Mouse (Mus musculus) 3T3-L1 (cell line): ENCODE data around the gene L2hgdh.

Experiments
- DNase-seq: peaks from one replicate; pipeline ENCODE4 v3.0.0-alpha.2; 2015; ENCODE audit warnings: low read depth, low spot score

Gene L2hgdh

DNA sequence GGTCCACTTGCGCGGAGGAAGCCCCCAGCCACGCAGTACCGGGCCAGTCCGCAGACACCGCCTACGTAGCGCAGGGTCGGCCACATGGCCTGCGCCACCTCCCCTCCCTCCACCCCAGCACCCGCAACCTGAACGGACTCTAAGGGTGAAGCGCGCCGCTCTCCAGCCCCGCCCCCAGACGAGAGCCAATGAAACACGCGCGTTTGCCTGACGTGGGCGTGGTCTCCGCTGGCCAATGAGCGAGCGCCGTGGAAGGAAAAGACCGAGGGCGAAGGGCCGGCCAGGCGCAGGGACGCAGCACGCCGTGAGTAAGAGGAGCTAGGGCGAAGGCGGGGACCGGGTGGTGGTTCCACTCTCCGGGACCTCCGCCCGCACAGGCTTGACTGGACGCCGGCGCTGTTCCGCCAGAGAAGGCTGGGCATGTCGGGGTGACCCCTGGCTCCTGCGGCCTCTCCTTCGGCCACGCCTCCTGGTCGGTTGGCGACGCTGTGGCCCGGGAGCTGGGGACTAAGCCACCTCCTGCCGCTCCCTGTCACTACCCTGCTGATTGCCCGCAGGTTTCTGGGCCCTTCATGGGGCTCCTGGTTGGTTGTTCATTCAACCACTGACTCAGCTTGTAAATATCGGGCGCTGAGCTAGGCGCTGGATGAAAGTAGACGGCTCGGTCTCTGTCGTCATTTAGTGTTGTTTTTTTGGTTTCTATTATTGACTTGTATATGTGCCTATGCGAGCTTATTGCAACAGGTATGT lies at the start of gene L2hgdh, which contains the start of gene Atp5s:
Gene L2hgdh, minus strand, starts transcription at position 163 of the 750 bp plus-strand sequence.
Gene Atp5s, plus strand, starts transcription at position 240 of the 750 bp plus-strand sequence.
- DNase-seq = peak; percentile 96

DNA sequence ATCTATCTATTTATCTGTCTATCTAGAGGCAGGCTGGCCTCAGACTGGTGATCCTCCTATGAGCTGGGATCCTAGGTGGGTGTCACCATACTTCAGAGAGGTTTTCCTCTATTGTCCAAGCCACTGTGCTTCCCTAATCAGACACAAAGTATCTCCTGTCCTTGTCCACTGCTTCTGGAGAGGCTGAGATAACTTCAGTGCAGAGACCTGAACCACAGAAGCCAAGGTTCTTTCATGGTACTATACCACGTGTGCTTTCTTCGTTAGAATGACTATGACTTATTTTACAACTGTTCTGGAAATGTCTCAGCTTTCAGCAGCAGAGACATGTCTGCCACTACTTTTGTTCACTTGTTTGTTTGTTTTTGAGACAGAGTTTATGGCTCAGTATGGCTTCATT lies 44.2 kb upstream of the L2hgdh start:
- DNase-seq = no peak

DNA sequence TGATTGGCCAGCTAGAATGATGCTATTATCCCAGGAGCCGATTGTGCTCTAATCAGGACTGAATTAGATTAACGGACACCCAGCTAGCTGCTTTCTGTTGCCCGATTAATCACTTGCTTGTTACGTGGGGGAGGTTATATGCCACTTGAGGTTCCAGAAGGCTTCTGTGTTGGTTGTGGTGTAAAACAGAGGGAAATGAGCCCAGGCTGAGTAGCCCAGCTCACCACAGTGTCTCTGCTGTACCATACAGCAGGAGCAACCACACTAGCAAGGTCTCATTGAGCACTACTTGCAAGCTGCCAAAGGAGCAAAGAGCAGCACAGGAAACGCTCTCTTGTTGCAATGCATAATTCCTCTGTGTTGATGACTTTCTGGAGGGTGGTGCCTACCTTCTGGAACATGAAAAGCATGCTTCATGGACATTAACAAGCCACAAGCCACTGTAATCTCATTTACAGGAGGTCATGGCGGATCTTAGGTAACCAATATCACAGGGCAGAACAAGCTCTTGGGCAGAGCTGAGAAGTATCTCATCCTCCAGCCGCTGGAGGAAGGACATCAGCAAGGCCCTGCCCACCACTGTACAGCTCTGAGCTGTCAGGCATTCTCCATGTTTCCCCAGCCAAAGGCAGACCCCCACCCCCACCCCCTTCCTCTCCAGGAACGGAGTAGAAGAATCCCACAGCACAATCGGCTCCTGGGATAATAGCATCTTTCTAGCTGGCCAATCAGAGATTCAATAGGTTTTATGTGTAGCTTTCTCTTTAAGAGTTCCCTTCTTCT lies 43.0 kb upstream of the L2hgdh start:
- no peak for DNase-seq

DNA sequence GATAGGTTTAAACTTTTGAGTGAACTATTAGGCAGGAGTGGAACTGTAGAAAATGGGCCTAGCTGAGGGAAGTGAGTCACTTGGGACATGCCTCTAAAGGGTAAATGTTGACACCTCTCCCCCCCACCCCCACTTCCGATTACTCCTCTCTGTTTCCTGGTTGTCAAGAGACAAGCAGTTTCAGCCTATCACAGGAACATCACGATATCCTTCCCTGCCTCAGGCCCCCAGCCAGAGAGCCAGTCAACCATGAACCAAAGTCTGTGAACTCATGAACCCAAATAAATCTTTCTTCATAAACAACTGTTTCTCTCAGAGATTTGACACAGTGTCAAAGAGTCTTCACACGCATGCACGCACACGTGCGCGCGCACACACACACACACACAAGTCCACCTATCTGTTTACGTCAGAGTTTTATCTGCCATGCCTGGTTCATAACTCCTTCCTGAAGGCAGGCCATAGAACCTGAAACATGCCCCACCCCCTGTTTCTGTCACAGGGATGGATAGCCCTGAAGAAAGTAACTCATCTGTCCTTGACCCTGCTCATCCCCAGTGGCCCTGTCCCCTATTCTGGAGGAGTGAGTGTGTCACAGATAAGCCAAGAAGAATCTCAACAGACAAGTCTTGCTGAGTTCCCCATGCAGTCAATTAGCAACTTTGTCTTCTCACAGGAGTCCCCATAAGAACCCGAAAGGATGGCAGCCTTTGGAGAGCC lies 41.7 kb upstream of the L2hgdh start:
- no peak for DNase-seq

DNA sequence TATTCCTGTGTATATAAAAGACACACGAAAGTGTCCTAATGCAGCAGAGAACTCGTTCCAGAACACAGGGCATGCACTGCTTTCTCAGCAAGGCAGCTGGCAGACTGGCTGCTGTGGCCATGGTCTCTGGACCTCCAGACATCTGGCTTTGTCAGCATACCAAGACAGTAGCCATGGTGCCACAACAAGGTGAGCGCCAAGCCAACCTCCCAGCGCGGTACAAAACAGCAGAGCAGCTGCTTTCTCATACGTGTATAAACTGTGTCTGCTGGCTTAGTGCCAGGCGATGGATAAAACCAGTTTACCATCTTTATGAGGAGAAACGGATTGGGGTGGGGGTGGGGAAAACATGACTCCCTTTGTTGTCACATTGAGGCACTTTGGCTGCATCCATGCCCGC lies 40.9 kb upstream of the L2hgdh start:
- no peak for DNase-seq

DNA sequence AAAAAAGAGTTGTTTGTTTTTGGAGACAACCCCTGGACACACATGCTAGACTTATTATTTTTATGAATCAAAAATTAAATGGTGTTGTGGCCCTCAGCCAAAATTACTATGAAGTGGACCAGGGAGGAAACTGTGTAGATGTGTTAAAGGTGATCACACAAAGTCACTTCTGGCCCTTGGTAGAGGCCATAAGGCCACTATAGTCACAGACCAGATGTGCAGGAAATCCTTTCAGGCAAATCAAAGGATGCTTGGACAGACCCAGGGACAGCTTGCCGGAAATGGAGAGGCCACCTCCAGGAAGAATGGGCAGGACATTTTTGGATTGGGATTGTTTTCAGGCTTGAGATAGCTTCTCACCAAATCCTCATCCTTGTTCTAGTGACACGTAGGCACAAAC lies 36.9 kb upstream of the L2hgdh start:
- no peak for DNase-seq

DNA sequence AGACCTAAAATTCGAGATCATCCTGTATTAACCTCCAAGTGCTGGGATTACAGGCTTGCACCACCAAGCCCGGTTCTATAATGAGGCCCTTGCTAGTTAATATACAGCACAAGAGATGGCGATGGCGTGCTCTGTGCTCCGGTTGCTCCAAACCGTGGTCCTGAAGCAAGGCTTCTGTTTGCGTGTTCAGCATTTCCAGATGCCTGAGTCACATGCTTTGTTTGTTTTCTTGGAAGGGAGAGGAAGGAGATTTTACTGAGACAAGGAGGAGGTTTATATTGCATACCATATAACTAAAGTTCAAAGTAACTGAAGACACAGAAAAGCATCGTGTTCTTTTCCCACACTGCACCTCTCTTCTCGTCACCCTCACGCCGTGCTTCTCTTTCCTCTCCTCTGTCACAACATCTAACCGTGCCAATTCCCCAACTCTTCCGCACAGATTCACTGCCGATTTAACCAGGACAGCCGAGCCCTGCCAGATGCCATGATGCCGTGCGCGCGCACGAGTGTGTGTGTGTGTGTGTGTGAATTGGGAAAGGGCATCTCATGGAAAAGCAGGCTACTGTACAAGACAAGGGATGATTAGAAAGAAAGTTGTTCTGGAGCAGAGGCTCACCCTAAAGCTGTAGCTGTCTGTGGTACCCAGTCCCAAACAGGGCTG lies 36.2 kb upstream of the L2hgdh start:
- DNase-seq = no peak

DNA sequence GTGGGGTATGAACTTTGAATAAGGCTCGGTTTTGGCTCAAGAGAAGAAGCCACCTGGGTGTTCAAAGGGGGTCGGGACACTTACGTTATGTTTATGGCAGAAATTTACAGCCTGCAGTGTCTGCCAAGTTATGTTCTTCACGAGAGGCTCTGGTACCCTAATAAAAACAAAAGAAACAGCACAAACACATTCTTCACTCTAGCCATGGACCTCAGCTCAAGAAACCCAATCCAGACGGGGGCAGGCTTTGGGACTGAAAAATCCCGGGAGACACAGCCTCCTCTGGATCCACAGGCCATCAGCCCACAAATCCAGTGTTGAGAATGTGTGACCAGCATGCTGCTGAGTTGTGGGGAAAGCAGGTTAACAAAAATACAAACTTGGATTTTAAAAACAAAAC lies 35.3 kb upstream of the L2hgdh start:
- no peak for DNase-seq

DNA sequence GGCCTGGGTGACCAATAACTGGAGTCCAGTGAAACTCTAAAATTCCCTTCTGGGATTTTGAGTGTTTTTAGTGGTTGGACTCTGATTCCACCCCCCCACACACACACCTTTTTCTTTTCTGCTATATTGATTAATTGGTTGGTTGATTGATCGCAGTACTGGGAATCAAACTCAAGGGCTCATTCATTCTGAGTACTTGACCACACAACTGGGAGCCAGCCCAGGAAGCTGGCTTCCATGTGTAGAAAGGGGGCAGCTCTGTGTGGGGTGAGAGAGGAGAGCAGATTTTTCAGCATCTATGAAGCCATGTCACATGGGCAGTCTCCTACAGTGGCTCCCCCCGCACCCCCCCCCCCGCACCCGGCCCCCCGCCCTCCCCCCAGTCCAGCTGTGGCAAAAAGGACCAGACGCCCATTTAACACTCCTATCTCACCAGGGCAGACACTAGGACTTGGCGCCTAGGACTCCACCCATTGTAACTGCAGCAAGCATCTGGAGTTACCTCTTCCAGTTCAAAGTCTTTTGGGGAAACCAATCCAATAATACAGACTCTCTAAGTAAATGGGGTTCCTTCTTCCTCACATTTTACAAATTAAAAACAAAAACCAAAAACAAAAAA lies 34.7 kb upstream of the L2hgdh start:
- no peak for DNase-seq

DNA sequence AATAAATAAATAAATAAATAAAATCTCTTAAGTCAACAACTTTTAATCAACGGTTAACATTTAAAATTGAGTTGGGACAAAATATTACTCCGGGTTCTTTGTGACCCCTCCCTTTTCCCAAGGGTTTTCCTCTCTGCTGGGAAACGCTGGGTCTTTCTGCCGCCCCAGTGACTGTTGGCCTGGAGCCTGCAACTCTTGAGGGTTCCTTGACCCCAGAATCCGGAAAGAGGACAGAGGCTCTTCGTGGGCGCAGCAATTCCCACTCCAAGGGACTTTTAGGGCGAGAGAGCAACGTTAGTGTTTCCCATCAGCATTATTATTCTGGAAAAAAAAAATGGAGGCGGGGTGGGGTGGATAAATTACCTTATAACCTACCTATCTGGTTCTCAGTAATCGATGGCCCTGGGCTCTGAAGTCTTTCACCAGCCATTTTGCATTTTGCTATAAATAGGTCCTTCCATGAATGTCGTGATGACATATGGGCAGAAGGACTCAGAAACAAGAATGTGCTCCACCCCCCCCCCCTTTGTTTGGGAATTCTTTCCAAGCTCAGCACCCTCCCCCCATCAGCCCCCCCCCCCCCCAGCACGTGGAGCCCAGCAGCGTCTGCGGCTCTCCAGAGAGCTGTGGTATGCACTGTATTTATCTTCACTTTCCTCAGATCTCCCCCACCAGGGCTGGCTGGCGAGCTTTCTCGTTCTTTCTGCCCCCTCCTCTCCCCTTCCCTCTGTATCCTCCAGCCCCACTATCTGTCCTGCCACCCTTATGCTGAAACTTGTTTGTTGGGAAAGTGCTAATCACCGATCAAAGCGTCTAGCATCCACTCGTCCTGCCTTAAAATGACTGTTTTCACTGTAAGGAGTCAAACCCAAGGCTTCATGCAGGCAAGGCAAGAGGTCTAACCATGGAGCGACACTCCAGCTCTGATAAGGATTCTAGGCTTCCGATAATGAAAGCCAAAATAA lies 33.8 kb upstream of the L2hgdh start:
- DNase-seq = no peak

DNA sequence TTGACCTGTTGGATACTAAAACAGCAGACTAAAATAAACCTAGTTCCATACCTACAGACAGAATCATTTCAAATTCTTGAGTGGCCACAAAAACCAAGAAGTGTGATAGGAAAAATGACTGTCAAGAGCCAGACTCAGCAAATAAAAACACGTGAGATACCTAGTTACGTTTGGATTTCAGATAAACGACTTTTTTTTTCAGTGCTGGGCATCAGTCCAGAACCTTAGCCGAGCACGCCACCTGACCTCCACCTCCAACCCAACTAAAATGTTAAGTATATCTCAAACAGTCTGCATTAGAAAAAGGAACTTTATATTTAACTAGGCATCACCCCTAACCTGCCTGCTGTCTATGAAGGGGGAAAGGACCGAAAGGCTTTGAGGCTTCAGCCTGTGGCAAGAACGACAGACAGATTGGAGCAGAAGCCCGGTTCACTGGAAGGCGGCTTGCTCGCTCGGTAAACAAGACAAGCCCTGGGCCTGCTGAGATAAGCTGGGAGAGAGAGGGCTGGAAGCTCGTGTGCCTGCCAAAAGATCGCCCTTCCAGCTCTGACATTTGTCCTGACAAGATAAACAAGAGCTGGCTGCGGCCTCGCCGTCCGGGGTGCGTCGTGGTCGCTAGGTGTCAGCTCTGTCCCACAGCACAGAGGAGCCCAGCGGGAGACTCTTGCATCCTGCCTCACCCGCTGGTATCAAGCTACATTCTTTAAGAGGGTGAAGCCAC lies 32.9 kb upstream of the L2hgdh start:
- DNase-seq = peak; percentile 76

DNA sequence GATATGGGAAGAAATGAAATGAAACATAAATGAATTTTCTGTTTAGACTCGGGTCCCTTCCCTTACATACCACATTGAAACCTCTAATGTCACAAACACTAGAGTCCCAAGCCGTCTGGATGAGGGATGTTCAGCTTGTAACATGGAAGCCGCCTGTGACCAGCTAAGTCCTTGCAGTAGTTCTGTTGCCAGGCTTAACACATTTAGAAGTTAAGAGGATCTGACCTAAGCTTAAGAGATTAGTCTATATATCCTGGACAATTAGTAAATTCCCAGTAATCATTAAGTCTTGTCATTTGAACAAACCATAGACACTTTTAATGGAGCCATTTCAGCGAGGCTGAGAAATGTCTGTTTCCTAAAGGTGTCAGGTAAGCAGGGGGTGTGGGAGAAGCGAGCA lies 31.3 kb upstream of the L2hgdh start:
- no peak for DNase-seq

DNA sequence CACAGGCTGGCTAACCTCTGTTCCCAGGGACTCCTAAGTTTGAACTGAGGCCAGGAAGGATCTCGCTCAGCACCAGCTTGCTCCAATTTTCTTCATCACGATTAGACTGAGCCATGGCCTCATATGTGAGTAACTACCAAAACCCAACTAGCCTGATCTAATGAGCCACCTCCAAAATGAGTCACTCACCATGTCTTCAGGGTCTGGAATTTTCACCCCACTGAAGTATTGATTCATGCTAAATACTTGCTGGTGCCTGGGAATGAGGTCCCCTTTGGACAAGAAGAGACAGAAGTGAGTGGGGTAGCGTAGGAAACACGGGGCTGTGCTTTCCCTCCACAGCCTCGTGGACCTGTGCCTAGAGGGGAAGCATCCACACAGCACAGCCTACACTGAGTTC lies 29.3 kb upstream of the L2hgdh start:
- DNase-seq = peak; percentile 34

DNA sequence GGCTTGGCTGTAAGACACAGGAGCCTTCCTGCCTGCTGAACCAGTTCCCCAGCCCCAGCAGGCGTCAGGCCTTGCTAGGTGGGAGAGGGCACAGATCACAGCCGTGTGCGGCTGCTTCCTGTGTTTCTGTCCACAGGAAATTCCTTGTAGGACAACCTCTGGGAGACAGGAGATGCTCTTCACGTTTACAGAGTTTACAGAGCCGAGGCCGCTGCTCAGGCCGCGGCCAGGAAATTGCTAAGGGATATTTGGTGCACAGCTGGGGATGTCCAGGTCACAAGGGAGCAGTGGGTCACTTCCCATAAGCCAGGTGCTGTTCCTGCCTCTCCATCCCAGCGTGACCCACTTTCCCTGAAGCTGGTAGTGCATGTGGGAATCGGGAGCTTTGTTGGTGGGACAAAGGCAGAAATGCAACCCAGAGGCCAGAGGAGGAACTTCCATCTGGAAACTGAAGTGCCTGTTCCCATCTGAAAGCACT lies 27.2 kb upstream of the L2hgdh start:
- DNase-seq = no peak

DNA sequence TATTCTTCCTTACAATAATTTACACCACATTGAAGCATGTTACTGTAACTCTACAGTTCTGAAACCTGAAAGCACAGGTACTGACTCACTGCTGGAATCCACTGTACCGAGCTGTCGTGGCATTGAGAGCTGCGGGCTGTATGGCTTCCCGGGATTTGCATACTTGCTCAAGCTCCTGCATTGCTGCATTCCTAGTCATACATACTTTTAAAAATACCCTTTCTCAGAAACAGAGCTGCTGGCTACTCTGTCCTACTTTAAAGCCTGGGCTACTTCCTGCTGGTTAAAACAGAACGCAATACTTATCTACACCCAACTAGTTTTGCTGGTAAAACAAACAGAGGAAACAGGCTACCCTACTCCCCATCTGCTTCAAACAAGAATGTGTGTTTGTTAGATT lies 19.5 kb upstream of the L2hgdh start:
- peak; percentile 80 for DNase-seq

DNA sequence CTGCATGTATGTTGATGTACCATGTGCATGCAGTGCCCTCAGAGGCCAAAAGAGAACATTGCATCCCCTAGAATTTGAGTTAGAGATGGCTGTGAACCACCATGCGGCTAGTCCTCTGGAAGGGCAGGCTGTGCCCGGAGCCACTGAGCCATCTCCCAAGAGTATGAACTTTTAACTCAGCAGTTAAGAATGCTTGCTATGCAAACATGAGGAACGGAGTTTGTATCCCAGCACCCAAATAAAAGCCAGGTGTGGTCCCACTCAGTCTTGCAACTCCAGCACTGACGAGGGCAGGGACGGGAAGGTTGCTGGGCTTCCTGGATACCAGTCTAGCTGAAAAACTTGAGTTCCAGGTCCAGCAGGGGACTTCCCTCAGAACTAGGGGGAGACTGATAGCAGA lies 17.3 kb upstream of the L2hgdh start:
- no peak for DNase-seq

DNA sequence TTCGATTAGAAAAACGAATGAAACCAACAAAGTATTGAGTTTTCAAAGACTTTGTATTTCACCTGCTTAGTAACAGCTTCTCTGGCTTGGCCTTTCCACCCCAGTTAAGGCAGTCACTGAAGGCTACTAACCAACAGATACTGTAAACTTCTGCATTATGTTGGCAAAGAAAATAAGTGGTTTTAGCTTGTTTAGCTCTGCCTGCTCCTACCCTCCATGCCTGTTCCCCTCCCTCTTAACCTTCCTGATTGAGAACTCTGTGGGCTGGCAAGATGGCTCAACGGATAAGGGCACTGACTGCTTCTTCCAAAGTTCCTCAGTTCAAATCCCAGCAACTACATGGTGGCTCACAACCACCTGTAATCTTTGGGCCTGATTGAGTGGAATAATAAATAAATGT lies 9.2 kb upstream of the L2hgdh start:
- no peak for DNase-seq

DNA sequence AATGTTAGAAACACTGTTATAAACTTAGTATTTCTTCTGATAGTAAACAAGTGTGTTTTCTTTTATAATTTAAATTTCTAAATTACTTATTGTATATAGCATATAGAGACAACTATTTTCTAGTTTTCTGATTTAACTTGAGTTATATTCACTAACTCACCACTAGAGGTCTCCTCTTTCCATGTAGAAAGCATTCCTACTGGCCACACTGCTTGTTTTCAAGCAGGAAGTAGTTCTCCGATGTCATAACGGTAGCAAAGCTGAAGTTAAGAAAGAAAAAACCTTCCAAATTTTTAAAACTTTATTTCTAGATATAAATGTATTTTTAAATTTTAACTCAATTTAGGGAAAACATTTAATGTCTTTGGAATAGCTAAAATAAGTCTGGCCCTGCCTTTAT lies 8.8 kb upstream of the L2hgdh start:
- peak; percentile 67 for DNase-seq

DNA sequence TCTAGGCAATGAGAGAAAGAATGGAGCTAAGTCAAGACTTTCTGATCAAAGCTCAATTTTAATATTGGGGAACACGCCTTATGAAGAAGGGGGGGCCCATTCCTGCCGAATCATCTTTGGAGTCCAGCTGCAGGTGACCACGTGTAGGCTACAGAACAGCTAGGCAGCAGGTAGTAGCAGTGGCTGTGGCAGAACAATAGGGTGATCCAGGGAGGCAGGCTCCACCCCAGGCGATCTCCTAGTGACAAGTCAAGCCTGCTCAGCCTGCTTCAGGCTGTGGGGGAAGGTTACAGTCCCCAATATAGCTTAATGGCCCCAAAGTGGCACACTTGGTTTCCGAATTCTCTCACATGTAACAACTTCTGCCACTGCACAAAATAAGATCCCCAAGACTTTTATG lies 7.5 kb upstream of the L2hgdh start:
- DNase-seq = no peak
